Mouse (Mus musculus): ENCODE measurements at regions not wholly inside any gene's neighbourhood (a gene's known extent, or its start where the extent isn't known, plus 50 kb on each side); places are given as distances from the start of the nearest gene placed in this dataset.

DNA sequence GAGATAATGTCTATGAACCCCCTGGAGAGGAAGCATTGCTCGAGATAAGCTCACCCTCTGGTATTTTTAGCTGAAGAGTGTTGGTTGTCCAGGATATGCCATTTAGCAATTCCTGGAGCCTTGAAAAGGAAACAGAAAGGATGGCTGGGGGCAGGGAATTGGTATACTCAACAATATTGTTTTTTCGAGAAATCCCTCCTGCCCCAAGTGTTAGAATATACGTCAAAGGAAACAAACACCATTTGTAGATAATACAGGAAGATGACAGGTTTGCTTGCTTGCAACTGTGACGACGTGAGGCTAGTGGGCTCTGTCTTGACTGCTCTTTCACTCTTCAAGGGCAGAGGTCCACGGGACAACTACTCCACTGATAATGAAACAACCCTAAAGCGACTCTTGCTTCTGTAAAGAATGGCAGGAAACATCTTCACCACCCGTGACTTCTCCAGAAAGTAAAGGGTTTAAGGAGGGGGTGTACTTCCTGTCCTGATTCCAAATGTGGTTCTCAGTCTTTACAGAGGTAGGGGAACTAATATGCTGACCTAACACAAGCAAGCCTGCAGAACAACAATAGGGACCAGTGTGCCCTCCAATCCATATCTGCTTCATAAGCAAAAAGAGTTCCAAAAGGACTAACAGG, 270.3 kb downstream of the Ets1 start:
- in situ Hi-C loops (cut with MboI; ENCODE audit: low sequenced_read_pairs) = no loop called here

- in situ Hi-C loops (cut with MboI; ENCODE audit: low sequenced_read_pairs) = no loop called here
Measured at GRCm38 (mm10) chr9:32910641-32911040, 274.6 kb downstream of the Ets1 start.

DNA sequence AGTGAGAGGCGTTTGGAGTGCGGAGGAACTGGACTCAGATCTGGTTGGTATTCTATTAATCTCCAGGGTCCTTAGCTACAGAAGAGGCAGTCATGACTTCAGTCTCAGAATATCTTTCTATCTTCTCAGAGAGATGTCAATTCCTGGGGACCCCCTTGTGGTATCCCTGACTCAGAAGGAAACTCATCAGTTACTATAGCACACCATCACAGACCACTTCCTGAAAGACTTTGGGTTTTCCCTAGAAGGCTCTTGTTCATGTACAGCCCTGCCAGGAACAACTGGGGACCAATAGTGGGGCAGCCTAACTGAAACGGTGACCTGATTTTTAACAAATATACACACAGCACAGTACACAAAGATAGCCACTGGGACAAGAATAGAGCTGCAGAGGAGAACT, 279.6 kb downstream of the Ets1 start:
- in situ Hi-C loops (cut with MboI; ENCODE audit: low sequenced_read_pairs) = no loop called here

DNA sequence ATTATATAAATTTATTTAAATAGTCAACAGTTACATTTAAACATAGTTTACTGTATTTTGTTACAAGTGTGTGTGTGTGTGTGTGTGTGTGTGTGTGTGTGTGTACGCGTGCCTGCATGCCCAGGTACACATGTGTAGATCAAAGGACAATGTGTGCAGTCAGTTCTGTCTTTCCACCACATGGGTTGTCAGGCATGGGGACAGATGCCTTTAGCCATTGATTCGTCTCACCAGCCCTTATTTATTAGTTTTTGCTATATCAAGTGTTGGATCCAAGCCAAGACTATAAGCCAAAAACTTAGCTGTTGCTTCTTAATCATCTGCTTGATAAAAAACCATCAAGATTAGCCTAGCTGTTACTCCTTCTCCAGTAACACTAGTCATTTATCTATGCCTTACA, 280.7 kb downstream of the Ets1 start:
- in situ Hi-C loops (cut with MboI; ENCODE audit: low sequenced_read_pairs) = no loop called here

DNA sequence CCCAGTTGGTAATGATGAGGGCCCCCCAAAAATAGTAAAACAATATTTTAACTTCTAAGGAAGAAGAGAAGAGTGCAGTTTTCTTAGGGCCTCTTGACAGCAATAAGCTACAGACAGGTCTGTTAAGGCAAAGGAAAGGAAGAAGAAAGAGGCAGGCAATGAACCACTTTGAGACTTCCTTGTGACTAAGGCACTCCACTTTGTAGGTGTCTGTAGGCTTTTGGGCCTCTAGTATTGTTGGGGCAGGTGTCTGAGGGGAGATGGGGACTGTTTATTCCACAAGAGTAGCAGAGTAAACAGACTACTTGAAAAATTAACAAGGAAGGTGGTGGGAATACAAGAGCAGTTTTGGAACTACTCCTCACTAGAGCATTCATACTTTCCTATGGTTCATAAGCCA, 287.9 kb downstream of the Ets1 start:
- in situ Hi-C loops (cut with MboI; ENCODE audit: low sequenced_read_pairs) = no loop called here

GRCm38 (mm10) chr9:32924333-32924886, 288.4 kb downstream of the Ets1 start:
- in situ Hi-C loops (cut with MboI; ENCODE audit: low sequenced_read_pairs) = no loop called here

- in situ Hi-C loops (cut with MboI; ENCODE audit: low sequenced_read_pairs) = no loop called here
Measured at GRCm38 (mm10) chr9:32925036-32925435, 289.0 kb downstream of the Ets1 start.

- in situ Hi-C loops (cut with MboI; ENCODE audit: low sequenced_read_pairs) = no loop called here
Measured at GRCm38 (mm10) chr9:32925720-32926595, 289.9 kb downstream of the Ets1 start.

DNA sequence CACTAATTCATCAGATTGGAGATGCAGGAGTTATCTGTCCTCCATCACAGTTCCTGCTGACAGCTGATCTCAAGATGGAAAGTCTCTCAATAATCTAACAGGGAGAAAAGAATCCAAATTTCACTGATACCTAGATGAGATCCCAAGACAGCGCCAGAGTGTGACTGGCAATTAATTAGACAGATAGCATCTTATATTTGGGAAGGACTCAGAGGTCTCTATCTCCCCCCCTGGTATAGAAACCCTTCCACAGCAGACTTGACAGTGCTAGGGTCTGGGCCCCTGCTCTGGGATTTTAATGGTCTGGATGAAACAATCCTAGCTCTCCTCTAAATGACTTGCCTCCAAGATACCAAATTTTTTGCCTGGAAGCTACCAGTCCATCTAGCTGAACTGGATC, 291.6 kb downstream of the Ets1 start:
- in situ Hi-C loops (cut with MboI; ENCODE audit: low sequenced_read_pairs) = no loop called here

DNA sequence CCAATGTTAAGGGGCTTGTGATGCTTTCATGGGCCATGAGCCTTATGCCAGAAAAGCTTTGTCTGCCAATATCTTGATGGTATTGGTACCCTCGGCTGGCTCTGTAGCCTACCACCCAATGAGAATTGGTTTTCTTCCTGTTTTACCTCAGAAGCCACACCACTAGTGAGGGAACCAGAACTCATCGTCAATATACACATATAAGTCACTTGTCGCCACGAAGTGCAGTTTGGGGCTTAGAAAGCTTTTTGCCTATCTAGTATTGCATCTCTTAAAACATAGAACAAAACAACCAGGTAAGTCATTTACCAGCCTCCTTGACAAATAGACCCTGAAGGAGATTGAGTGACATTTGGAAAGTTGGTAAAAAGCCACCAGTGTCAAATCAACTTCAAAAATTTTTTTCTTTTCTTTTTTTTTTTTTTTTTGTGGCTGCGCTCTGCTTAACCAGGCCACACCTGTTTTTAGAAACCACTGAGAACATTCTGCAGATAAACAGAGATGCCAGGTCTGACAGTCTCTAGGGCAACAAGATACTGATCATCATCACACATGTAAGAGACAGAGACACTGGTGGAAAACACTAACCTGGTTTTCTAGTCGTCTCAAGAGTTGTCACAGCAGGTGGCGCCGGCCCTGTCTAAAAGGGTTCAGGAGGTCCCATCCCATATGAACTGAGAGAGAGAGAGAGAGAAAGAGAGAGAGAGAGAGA, 292.4 kb downstream of the Ets1 start:
- in situ Hi-C loops (cut with MboI; ENCODE audit: low sequenced_read_pairs) = no loop called here

DNA sequence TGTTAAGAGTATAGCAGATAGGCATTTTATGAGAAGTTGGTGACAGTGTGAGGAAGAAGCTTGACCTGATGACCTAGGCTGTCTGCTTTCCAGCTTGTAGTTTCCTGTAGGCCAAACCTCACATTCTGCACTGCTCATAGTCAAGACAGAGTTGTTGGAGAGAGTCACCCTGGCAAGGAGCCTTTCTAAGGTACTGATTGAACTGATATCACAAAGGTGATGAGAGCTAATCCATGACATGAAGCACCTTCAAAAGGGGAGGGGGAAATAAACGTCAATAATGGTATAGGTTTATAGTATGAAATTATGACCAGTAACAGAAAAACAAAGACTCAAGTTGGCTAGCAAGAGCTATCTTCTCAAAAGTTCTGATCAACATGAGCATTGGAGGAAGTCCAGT, 293.3 kb downstream of the Ets1 start:
- in situ Hi-C loops (cut with MboI; ENCODE audit: low sequenced_read_pairs) = no loop called here

DNA sequence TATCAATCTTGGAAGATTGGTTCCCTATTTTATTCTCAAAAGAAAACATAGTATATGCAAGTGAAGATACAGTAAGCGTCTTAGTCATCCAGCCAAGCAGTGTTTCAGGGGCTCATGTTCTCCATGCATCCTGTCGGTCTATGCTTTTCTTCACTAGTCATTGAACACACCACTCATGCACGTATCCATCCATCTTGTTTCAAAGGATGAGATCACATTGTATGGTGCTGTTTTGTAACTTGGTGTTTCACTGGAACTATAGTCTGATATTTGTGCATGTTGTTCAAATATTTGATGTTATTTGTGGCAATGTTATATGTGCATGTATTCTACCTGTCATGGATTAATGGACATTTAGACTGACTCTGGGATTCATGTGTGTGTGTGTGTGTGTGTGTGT, 293.8 kb downstream of the Ets1 start:
- in situ Hi-C loops (cut with MboI; ENCODE audit: low sequenced_read_pairs) = no loop called here

DNA sequence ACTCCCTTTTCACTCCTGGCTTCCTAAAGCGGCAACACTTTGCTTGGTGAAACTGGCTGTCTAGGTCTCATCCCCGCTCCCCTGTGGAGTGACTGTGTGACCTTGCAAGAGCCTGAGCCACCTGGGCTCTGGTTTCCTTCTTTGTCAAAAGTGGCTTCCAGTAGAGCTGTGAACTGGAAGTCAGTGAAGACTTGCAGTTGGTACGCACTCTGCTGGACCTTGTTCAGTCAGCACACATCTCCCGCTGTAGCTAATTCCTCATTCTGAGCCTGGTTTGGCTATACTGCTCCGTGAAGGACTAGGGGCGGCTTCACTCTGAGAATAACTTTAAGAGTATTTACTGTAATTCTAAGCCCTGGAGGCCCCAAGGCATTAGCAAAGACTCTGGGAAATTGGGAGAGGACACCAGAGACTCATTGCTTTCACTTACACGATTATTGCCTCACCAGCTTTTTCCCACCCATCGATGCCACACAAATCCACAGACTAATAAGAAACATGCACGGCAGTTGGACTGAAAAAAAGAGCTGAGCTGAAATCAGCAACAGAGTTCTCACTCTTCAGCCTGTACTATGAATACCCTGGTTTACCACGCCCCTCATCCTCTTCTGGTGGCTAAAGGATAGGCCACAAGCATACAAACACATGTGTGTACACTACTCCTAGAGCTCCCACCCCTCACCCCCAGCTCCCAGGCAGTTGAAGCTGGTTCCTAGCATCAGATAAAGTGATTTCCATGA, 295.4 kb downstream of the Ets1 start:
- in situ Hi-C loops (cut with MboI; ENCODE audit: low sequenced_read_pairs) = no loop called here

DNA sequence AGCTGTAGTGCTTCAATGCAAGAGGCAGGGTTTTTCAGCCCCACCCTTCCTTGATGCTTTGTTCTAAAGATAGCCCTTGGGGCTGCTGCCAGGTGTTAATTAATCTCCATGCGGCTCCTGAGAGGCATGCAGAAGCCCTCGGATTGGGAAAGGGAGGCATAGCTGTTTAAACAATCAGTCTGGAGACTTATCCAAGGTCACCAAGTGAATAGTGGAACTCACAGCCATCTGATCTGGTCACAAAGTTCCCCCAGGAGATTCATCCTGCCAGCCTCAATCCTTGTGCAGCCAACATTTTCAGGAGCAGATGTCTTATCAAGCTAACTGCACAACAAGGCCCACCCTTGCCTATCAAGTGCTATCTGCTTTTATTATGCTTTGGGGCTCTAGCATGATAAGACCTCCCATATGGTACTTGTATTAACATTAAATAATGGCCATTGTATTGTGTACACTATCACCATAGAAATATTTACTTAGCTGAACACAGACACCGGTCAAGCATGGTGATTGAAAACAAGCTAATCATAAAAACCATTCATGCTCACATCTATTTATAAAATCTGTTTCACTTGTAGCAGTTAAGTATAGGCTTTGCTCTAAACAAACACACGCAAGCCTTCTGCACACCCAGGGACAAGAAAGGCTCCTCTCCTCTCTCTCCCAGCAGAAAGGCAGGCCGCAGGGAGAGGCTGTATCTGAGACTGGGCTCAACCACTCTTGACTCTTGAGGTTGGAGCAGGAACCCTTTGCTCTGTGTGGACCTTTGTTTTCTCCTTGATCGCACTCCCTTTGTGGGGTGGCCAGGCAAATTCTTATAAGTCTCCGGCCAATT, 297.4 kb downstream of the Ets1 start:
- in situ Hi-C loops (cut with MboI; ENCODE audit: low sequenced_read_pairs) = no loop called here

- in situ Hi-C loops (cut with MboI; ENCODE audit: low sequenced_read_pairs) = no loop called here
Measured at GRCm38 (mm10) chr9:32934436-32934835, 298.4 kb downstream of the Ets1 start.

DNA sequence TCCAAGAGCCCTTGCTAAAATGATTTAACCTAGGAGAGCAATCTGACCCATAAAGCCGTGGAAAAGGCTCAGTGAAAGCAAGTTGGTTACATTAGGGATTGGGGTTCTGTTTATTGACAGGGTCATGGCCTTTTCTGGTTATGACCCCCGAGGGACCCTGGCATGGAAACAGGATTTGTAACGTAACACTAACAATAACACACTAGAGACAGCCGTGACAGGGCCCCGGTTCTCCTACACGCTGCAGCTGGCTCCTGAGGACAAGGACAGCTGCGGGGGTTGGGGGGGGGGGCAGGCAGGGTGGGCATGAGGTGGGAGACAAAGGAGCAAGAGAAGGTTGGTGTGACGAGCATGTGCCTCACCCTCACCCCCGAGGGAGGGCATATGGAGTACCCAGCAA, 300.4 kb downstream of the Ets1 start:
- in situ Hi-C loops (cut with MboI; ENCODE audit: low sequenced_read_pairs) = no loop called here

DNA sequence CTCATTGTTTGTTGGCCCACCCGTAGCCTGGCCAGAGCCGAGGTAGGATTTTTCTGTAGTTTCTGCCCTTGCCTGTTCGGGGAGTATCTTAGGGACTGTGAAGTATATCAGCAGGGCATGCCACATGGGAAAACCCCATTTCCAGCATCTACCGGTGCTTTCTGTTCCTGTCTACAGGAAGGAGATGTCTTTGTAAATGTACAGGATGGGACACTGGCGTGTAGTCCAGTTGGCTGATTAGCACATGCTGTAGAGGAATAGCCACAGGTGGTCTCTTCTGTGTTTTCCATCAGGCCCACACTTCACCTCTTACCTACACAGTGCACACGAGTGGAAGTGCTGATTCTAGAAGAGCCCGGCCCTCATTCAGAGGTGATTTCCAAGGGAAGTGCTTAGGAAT, 301.4 kb downstream of the Ets1 start:
- in situ Hi-C loops (cut with MboI; ENCODE audit: low sequenced_read_pairs) = no loop called here

DNA sequence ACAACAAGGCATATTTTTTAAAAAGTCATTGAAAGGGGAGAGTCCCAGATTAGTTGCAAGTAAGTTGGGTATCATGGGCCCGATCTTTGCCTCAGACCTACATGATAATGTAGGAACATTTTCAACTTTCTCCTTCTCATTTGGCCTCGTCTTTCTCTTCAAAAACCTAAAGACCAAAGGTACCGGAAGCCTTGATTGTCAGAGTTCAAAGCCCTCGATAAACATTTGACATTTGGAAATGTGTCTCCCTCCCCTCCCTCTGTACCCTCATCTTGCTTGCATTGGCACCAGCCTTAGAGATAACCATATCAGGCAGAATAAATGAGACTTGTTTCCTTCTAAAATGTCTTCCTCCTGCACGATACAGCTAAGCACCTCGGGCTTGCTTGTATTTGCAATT, 302.8 kb downstream of the Ets1 start:
- in situ Hi-C loops (cut with MboI; ENCODE audit: low sequenced_read_pairs) = no loop called here

- in situ Hi-C loops (cut with MboI; ENCODE audit: low sequenced_read_pairs) = loop anchor here (10.0 kb wide), 1 partner anchor 355 kb away; no protein-coding TSS in a partner anchor
Measured at GRCm38 (mm10) chr9:32939626-32940025, 303.6 kb downstream of the Ets1 start.

All from CH12F3 (cell line).